Mouse (Mus musculus): ENCODE measurements around the gene Rwdd2b.

DNA sequence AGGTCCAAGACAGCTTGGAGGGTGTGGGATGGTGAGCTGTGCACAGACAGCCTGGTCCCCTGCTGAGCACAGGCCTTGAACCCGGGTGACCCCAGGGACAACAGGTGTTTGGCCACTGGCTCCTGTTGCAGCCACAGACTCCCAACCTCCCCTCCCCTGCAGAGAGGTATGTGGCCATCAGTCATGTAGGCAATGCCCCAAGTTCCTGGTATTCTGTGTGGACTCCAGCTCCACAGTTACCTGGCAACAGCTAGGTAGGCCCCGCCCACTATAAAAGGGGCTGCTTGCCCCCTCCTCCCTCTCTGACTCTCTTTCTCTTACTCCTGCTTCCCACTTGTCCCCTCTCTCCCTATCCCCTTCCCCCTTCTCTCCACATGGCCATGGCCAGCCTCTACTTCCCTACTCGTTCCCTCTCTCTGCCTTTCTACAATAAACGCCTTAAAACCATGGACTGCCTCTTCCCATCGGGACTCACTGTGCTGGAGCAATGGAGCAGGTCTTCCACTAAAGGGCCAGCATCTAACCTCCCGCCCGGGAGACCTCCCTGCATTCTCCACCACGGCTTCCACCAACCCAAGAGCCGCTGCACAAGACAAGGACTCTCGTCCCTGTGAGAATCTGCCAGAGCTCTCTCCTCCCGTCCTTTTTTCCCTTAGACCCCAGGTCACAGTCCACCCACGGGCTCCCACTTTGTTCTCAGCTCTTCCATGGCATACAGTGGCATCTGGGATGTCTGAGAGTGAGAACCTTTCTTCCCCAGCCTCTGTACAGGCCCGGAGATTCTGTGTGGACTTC is 4.8 kb downstream of the Rwdd2b start:
- TF ChIP-seq CTCF (IDR thresholded peaks at IDR 0.05; ENCODE audit: insufficient read depth, low read depth, low read length), result no peak
- no peak for TF ChIP-seq POLR2A (IDR thresholded peaks at IDR 0.05; ENCODE audit: insufficient read depth, low read depth, low read length)
